Mouse (Mus musculus): Measurements from ENCODE around the gene Calb2.

Gene Calb2

GRCm38 (mm10) chr8:110168046-110168445 lies at the start of gene Calb2:
TSS of gene Calb2 (minus strand) at chr8:110168210.
- DNase-seq, result peak; percentile 41

DNA sequence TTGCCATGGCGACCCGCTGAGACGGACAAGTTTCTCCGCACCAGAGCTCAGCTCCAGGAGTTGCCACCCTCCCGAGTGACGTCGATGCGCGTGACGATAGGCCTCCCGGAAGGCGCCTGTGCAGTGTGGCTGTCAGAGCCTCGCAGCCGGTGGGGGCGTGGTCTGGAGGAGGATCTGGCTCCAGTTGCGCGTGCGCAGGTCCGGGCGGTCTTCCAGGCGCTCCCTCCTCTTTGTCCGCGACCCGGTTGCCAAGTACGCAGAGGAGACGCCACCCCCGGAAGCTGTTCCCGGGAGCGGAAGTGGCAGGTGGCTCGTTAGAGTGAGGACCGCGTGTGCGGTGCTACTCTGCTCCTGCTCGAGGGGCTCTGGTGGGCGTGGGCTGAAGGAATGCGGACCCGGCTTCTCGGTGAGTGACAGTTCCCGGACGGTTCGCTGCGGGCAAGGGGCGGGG lies 49.7 kb upstream of the Calb2 start:
- DNase-seq, result peak; percentile 100

DNA sequence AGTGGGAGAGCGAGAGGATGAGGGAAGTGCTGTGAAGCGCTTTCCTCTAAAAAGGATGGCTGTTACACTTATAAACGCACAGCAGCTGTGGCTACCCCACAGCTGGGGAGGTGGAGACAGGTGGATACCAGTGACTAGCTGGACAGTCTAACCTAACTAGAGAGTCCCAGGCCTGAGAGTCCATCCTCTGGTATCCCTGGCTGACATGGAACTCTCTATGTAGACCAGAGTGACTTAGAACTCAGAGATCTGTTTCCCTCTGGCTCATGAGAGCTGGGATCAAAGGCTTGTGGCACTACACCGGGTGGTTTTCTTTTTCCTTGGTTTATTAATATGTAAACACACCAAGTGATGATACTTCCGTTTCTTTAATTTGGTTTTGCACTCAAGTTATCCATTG lies 49.2 kb upstream of the Calb2 start:
- DNase-seq, result no peak

DNA sequence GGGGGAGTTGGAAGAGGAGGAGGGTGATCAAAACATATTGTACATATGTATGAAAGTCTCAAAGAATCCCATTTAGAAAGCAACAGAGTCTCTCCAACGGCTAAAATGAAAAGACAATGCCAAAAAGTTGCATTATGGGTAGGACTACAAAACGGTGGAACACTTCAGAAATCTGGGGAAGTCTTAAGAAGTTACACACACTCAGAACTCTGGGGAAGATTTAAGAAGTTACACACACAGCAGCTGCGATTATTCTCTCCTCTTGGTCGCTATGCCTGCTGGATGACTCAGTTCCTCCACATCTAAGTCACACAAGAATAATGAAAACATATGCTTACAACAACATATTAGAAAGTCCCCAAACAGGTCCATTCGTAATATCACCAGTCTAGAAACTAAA lies 48.2 kb upstream of the Calb2 start:
- DNase-seq, result no peak

DNA sequence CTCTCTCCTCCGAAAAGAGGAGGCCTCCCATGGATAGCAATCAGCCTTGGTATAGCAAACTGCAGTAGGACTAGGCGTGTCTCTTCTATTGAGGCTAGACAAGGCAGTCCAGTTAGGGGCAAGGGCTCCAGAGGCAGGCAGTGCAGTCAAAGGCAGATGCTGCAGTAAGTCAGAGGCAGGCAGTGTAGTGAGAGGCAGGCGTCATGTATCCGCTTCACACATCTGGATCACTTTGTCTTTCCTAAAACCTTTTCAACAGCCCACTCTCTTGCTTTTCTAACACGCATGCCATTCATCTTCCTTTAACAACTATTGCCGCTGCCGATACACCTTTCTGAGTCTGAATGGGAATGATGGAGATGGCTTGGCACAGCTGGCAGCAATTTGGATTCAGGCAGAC lies 47.4 kb upstream of the Calb2 start, which contains the start of gene Cmtr2:
TSS of gene Cmtr2 (plus strand) at position 301 of the 400 bp plus-strand sequence.
- no peak for DNase-seq

DNA sequence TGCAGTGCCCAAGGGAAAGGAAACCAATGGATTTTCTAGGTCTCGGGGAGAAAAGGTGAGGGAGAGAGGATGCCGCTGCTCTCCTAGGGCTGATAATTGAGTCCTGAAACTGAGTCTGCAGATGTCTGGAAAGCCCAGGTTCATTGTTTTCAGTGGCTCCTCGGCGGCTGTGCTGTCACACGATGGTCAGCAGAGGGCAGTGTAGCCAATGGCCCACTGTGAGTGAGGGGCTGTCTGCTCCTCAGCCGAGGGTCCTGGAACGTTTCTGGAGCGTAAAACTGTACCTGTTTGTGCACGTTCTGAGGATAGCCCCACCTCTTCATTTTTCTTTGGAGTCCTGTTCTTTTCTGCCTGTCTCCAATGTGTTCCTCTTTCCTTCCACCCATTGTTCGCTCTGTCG lies 33.8 kb upstream of the Calb2 start:
- DNase-seq, result no peak

DNA sequence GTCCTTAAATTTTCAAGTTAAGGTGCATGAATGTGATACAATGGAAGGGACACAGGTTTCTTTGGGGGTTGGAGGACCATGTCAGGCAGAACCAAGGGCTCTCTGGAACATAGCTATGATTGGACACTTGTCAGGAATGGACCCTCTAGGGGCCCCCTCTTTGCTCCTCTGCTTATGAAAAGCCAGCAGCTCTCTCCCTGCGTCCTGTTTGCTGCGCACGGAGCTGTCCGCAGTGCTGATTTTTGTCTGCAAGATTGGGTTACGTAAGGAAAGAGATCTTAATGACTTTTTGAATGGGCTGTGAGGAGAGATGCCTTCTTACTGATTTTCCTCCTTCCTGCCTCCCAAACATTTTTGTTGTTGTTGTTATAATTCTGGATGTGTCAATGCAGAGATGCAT lies 28.7 kb upstream of the Calb2 start:
- DNase-seq, result peak; percentile 71

DNA sequence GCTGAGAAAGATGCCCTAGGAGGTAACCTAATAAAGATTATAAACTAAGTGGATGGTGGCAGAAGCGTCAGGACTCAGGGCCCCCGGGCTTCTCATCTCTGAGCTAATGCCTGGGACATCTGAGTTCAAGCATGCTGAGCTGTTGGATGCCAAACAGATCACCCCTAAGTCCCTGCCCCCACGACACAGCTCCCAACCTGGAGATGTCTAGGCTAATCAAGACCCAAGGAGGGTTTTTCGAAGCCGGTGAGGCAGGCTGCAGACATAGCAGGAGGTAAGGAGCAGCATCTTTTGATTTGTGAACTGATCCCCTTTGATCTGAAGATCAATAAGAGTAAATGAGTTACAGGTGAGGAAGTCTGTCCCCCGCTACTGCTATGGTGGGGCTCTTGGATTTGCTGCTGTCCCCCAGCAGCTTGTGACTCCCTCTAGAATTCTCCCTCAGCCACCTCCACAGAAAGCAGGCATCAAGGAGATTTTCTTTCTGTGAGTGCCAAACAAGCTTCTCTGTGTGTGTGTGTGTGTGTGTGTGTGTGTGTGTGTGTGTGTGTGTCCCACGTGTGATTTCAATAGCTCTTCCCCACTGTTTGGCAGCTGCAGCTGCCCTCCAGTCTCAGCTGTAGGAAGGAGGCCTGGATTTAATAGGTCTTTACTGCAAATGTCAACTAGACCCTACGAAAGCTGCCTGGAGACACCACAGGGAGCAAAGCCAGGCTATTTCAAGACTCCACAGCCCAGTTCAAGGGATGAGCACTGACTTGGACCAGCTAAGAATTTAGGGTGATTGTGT lies 21.1 kb upstream of the Calb2 start:
- DNase-seq, result no peak

DNA sequence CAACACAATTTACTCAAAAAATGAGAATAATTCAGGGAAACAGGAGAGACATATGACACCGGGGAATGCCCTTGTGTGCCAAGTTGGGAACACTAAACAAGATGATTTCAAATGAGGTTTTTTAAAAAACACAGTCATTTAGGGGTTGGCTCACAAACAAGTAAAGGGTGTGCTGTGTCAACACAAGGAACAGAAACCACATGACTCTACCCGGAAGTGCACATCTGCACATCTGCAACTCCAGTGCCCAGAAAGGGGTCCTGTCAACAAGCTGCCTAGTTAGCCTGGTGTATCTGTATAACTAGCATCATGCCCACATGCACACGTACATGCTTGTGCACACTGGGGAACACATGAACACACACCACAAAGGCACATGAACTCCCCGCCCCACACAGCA lies 17.5 kb upstream of the Calb2 start:
- DNase-seq, result no peak

DNA sequence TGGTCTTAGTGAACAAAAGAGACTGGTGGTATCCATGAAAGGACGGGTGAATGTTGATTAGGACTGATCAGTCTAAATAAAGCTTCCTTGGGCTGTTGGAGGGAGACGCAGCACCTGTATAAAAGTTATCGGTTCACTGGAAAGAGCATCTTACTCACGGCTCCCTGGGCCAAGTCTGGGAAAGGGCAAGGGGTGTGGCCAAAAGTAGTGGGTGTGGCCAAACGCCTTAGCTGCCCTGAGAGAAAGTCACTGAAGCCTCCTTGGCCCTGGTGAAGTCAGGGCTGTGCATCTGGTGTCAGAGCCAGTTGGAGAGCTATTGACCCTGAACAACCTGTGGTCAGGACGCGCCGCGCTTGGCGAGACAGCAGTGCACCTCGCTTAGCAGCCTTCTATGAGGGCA lies 15.7 kb upstream of the Calb2 start:
- DNase-seq, result peak; percentile 8

DNA sequence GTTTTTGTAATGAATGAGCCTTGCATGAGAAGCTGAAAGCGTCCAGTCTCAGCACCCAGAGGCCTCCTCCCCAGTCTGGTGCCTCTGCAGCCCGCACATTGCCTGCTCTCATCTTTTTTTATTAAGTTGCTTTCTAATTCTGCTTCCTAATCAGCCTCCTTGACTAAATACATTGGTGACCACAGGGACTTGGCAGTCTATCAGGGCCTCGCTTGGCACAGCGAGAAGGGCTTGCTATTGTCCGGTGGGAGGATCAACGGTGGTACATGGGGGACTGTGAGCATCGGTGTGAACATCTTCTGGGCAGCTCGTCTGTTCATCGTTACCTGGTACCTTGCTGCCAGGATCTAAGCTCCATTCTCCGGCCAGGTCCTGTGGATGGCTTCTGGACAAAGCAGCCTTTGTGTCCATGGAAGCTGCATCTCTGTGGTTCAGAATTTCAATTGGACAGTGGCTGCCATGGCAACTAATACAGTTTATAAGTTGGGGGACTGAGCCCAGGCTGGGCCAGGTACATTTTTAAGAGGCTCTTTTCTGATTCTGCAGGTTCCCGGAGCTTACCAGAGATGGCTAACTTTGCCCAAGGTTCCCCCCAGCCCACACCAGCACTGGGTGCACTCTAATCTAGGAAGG lies 14.8 kb upstream of the Calb2 start:
- DNase-seq, result no peak

- peak; percentile 2 for DNase-seq
These were observed 9.5 kb upstream of the Calb2 start for GRCm38 (mm10) chr8:110177359-110178155.

DNA sequence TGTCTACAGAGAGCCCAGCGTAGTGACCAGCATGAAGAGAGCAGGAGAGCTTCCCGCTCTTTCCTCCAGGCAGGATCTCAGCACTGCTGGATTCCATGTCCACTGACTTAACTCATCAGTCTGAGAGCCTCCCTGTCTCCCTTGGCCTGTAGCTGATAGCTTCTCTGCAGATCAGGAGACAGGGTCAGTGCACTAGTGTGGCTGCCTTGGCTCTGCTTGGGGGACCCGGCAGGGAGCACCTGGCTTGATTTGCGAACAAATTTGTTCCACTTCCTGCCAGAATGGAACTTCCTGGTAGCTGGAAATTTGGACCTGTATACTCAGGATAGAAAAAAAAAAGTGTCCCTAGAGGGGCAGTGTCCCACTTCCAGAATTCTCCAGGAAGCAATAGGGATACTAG lies 6.8 kb upstream of the Calb2 start:
- no peak for DNase-seq

DNA sequence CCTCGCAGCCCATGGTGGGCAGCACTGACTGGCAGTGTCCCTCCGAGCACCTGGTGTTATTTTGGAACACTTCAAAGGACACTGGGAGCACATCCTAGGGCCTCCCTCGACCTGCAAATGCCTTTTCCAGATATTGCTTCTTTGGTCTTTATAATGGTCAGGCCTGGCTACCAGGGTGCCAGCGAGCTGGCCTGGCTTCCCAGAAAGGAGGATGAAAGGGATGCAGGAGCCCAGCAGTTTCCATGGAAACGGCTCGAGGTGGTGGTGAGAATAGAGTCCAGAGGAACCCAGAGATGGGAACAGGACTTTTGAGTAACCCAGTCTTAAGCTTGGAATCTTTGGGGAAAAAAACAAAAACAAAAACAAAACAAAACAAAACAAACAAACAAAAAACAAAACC lies 4.2 kb upstream of the Calb2 start:
- DNase-seq, result no peak

DNA sequence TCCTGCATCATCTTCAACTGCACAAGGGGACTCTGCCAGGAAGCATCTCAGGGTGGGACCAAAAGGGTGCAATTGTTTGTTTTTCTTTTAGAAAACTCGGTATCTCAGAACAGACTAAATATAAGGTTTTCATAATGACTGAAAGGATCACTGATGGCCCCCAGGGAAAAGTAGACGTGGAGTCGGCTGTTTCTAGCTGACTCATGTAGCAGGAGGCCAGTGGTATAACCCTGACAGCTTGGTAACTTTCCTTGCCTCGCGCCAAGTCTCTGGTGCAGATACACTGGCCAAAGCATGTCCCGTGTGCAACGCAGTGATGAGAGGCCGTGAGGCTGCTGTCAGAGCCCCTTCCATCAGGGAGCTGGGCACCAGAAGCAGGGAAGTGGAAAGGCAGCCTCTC lies 1.7 kb downstream of the Calb2 start:
- no peak for DNase-seq

- DNase-seq, result no peak
These were observed 6.0 kb downstream of the Calb2 start for GRCm38 (mm10) chr8:110162007-110162406.

- DNase-seq, result no peak
These were observed 15.1 kb downstream of the Calb2 start for GRCm38 (mm10) chr8:110152951-110153350.

DNA sequence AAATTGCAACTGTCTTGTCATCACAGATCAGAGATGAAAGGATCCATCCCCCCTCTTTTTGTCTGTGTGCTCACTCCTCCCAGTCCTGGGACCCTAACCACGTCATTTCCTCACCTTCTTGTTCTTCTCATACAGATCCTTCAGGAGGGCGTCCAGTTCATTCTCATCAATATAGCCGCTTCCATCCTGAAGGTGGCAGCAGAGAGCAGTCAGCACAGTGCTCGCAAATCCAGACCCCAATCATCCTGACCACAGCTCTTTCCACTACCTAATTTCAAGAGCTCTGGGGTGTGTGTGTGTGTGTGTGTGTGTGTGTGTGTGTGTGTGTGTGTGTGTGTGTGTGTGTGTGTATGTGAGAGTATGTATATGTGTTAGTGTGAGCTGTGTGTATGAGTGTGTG lies 22.5 kb downstream of the Calb2 start:
- peak; percentile 47 for DNase-seq

- DNase-seq, result no peak
These were observed 27.2 kb downstream of the Calb2 start for GRCm38 (mm10) chr8:110140770-110141169.

GRCm38 (mm10) chr8:110140156-110140555 lies 27.9 kb downstream of the Calb2 start:
- DNase-seq, result no peak

DNA sequence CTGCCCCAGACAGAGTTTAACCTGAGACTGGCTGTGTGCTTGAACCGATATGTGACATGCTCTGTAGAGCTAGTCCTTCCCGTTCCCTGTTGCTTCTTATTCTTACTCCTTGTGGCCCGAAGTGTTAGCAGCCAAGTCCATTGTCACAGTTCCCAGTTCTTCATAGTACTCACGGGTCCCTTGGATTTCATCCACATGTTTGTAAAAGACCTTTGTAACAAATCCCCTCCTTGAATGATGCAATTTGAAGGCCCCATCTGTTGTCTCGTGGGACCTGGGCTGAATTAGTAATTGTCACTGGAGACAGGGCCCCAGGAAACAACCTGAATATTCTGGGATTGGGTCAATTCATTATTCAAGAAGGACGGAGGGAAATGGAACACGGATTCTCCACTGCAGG lies 32.5 kb downstream of the Calb2 start:
- DNase-seq, result no peak

- no peak for DNase-seq
These were observed 33.8 kb downstream of the Calb2 start for GRCm38 (mm10) chr8:110134236-110134635.

GRCm38 (mm10) chr8:110130537-110130936 lies 37.5 kb downstream of the Calb2 start:
- DNase-seq, result peak; percentile 73

- DNase-seq, result peak; percentile 6
These were observed 48.3 kb downstream of the Calb2 start for GRCm38 (mm10) chr8:110119715-110120114.
